Mouse (Mus musculus): ENCODE results near the gene Synpr.

DNA sequence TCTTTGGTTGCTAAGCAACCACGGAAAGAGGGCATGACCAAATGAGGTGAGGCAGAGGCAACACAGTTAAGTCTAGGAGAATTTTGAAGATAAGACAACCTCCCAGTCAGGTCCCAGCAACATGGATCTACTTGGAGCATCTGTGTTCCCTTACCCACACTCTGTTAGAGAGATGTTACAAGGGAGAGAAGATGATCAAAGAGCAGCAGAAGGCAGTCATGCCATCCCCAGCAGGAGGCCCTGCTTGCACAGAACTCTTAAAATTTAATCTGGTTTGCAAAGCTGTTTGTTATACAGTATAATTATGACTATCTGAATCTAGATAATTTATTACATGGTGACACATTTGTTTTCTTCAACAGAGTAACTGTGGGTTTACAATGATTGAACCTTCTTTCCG lies 18.2 kb upstream of the Synpr start:
- TF ChIP-seq CTCF (conservative IDR thresholded peaks at IDR 0.05 in 1 of 2, IDR thresholded peaks at IDR 0.05 in 1 of 2; ENCODE audit: low read depth in 2 of 2, low read length in 2 of 2), result no peak
- TF ChIP-seq NRF1 (IDR thresholded peaks at IDR 0.05; ENCODE audit: low read depth, low read length), result no peak
- TF ChIP-seq JUND (conservative IDR thresholded peaks at IDR 0.05; ENCODE audit: low read depth, low read length), result no peak

Data from CH12.LX (cell line).